Mouse (Mus musculus): ENCODE results near the gene Pcnt. TPM values are rescaled to one million over a fixed set of nuclear protein-coding genes. Genes with fewer than 3 reads are reported as not detected.
A peak's percentile ranks its signal among the peaks of the same experiment; 100 is the strongest.

Gene Pcnt
- 54.9 and 58.5 TPM in 2 replicates for polyA plus RNA-seq (2012; rRNA removed)

DNA sequence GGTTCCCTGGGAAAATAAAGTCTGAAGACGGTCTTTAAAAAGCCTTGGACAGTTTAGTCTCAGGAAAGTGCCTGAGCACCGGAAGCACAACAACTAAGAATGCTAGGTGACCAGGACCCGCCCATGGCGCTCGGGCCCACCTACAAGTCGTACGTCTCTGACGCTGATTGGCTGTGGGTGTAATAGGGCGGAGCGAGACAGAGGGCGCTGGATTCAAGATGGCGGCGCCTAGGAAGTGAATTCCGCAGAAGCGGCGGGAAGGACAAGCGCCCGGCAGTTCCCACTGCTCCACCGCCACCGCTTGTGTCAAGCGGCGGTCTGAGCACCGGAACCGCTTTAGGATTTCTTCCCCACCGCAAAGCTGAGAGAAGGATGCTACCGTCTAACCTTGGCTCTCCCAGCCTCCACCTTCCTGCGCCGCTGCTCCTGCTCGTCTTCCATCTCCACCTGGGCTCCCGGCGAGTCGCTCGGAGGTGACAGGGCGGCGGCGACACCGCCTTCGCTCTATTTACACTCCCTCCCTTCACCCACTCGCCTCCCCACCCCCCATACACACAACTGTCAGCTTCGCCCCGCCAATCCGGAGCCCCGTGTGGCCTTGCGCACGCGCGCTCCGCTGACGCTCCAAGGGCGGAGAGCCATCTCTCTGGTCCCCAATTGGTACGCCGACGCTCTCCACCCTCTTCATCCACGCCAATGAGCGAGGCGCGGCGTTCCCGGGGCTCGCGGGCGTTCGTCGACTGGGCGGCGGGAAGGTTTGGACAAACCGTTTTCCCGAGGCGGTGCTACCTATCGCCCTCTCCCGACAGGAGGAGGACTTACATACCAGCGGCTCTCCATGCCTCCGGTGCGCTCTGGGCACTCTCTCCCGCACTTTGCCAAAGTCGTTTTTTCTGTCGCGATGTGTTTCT, at the start of gene Pcnt:
Gene Pcnt, minus strand, starts transcription at position 609 of the 911 bp plus-strand sequence.
- Histone ChIP-seq H3K4me1 (ENCODE audit: control insufficient read depth, insufficient read depth, low read length) (peaks cover 12% of the 10 kb centered on the region), H3K27me3 (ENCODE audit: control insufficient read depth, insufficient read depth, low read length) (no peaks in the 10 kb centered on the region), H3K27ac (ENCODE audit: control insufficient read depth, insufficient read depth, low read depth, low read length) (peak within 1 kb of the TSS; percentile 99), H3K4me3 (ENCODE audit: control insufficient read depth, low read depth, low read length) (peak within 1 kb of the TSS; percentile 99), H3K36me3 (ENCODE audit: control insufficient read depth, insufficient read depth, low read length) (0 out of 2 replicates have a peak, but pooled peaks cover 3% of the 10 kb centered on the region)
- TF ChIP-seq POLR2A (IDR thresholded peaks at IDR 0.05; ENCODE audit: control insufficient read depth, low read depth, low read length) (peak; percentile 66), CTCF (IDR thresholded peaks at IDR 0.05; ENCODE audit: control insufficient read depth, insufficient read depth, insufficient replicate concordance, low read depth, low read length) (peak; percentile 58; the same call in 1 of the 2 replicates)

DNA sequence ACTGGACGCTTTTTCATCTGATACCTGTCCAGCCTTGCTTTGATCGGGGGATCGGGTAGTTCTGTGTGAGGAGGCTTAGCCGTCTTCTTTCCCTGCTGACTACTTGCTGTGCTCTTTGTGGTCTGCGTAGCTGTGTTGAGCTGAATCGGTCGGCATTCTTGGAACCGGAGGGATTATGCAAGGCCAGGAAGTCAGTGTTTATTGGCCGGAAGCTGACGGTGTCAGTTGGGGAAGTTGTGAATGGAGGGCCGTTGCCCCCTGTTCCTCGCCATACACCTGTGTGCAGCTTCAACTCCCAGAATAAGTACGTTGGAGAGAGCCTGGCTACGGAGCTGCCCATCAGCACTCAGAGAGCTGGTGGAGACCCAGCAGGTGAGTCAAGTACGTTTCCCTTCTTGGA, 46.6 kb upstream of the Pcnt start:
- Histone ChIP-seq H3K27ac (ENCODE audit: control insufficient read depth, insufficient read depth, low read depth, low read length) (no peak overlapping the region), H3K27me3 (ENCODE audit: control insufficient read depth, insufficient read depth, low read length) (no peaks in the 10 kb centered on the region), H3K4me1 (ENCODE audit: control insufficient read depth, insufficient read depth, low read length) (no peaks in the 10 kb centered on the region), H3K4me3 (ENCODE audit: control insufficient read depth, low read depth, low read length) (no peak overlapping the region), H3K36me3 (ENCODE audit: control insufficient read depth, insufficient read depth, low read length) (peaks cover 13% of the 10 kb centered on the region)
- TF ChIP-seq CTCF (IDR thresholded peaks at IDR 0.05; ENCODE audit: control insufficient read depth, insufficient read depth, insufficient replicate concordance, low read depth, low read length): no peak
- no peak for TF ChIP-seq POLR2A (IDR thresholded peaks at IDR 0.05; ENCODE audit: control insufficient read depth, low read depth, low read length)

DNA sequence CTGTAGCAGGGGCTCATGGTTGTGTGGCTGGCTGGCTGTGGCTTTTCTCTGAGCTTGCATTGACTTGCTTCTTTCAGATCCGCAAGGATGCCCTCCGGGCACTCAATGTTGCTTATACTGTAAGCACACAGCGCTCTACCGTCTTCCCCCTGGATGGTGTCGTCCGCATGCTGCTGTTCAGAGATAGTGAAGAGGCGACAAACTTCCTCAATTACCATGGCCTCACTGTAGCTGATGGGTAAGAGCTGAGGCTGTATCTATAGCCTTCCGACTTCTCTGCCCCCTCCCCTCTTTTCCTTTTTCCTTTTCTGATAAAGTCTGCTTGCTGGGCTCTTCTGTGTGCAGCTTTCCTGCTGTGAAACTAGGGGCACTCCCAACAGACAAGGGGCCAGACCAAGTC, 45.7 kb upstream of the Pcnt start:
- Histone ChIP-seq H3K4me3 (ENCODE audit: control insufficient read depth, low read depth, low read length) (no peak overlapping the region), H3K27ac (ENCODE audit: control insufficient read depth, insufficient read depth, low read depth, low read length) (no peak overlapping the region), H3K27me3 (ENCODE audit: control insufficient read depth, insufficient read depth, low read length) (no peaks in the 10 kb centered on the region), H3K4me1 (ENCODE audit: control insufficient read depth, insufficient read depth, low read length) (no peaks in the 10 kb centered on the region), H3K36me3 (ENCODE audit: control insufficient read depth, insufficient read depth, low read length) (peaks cover 14% of the 10 kb centered on the region)
- TF ChIP-seq CTCF (IDR thresholded peaks at IDR 0.05; ENCODE audit: control insufficient read depth, insufficient read depth, insufficient replicate concordance, low read depth, low read length) (no peak), POLR2A (IDR thresholded peaks at IDR 0.05; ENCODE audit: control insufficient read depth, low read depth, low read length) (no peak)

DNA sequence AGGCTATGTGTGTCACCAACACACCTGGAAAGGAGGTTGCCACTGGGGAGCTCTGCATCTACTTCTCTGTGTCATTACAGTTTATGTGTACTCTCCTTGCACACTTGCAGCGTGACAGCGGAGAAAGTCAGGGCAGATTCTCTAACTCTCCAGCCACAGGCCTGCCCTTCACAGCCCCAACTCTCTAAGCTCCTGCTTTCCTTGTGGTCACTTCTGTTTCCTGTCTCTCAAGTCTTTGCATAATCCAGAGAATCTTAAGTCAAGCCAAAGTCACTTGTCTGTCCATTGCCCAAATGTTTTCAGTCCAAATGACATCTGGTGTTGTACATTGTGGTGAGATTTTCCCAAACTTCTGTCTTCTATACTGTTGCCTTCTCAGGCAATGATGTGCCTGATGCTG, 43.7 kb upstream of the Pcnt start:
- H3K4me1 ChIP-seq (ENCODE audit: control insufficient read depth, insufficient read depth, low read length): no peaks in the 10 kb centered on the region
- H3K27me3 ChIP-seq (ENCODE audit: control insufficient read depth, insufficient read depth, low read length): no peaks in the 10 kb centered on the region
- peaks cover 16% of the 10 kb centered on the region for H3K36me3 ChIP-seq (ENCODE audit: control insufficient read depth, insufficient read depth, low read length)
- TF ChIP-seq CTCF (IDR thresholded peaks at IDR 0.05; ENCODE audit: control insufficient read depth, insufficient read depth, insufficient replicate concordance, low read depth, low read length) (no peak), POLR2A (IDR thresholded peaks at IDR 0.05; ENCODE audit: control insufficient read depth, low read depth, low read length) (no peak)
- H3K4me3 ChIP-seq (ENCODE audit: control insufficient read depth, low read depth, low read length): no peak overlapping the region
- no peak overlapping the region for H3K27ac ChIP-seq (ENCODE audit: control insufficient read depth, insufficient read depth, low read depth, low read length)

DNA sequence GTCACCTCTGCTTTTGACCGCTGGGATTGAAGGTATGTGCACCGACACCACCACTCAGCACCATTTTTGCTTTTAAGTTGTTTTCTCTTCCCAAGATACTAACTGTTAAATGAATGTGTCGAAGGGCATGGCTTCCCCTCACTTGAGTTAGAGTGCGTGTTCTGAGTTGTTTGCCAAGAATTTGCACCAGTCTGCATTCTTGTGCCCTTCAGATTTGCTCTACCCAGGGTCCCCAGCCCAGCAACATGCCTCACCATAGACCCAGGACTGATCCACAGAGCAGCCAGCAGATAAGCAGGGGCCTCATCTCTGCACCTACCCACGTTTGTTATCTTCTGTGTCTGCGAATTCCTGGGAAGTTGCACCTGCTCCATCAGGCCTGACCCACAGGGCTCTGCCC, 38.9 kb upstream of the Pcnt start:
- Histone ChIP-seq H3K36me3 (ENCODE audit: control insufficient read depth, insufficient read depth, low read length) (peaks cover 4% of the 10 kb centered on the region), H3K27ac (ENCODE audit: control insufficient read depth, insufficient read depth, low read depth, low read length) (no peak overlapping the region), H3K4me3 (ENCODE audit: control insufficient read depth, low read depth, low read length) (no peak overlapping the region), H3K4me1 (ENCODE audit: control insufficient read depth, insufficient read depth, low read length) (no peaks in the 10 kb centered on the region), H3K27me3 (ENCODE audit: control insufficient read depth, insufficient read depth, low read length) (no peaks in the 10 kb centered on the region)
- no peak for TF ChIP-seq POLR2A (IDR thresholded peaks at IDR 0.05; ENCODE audit: control insufficient read depth, low read depth, low read length)
- TF ChIP-seq CTCF (IDR thresholded peaks at IDR 0.05; ENCODE audit: control insufficient read depth, insufficient read depth, insufficient replicate concordance, low read depth, low read length): no peak

DNA sequence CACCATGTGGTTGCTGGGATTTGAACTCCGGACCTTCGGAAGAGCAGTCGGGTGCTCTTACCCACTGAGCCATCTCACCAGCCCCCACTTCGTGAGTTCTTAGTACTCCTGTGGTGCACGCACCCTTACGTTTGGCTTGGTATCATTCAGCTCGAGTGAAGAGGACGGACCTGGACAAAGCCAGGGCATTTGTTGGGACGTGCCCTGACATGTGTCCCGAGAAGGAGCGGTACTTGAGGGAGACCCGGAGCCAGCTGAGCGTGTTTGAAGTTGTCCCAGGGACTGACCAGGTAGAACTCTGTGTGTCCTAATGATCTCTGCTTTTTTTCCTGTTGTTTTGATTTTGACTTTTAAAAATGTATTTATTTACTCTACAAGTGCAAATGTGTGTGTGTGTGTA, 38.3 kb upstream of the Pcnt start:
- no peaks in the 10 kb centered on the region for H3K4me1 ChIP-seq (ENCODE audit: control insufficient read depth, insufficient read depth, low read length)
- H3K27ac ChIP-seq (ENCODE audit: control insufficient read depth, insufficient read depth, low read depth, low read length): no peak overlapping the region
- no peak for TF ChIP-seq POLR2A (IDR thresholded peaks at IDR 0.05; ENCODE audit: control insufficient read depth, low read depth, low read length)
- TF ChIP-seq CTCF (IDR thresholded peaks at IDR 0.05; ENCODE audit: control insufficient read depth, insufficient read depth, insufficient replicate concordance, low read depth, low read length): no peak
- no peak overlapping the region for H3K4me3 ChIP-seq (ENCODE audit: control insufficient read depth, low read depth, low read length)
- H3K36me3 ChIP-seq (ENCODE audit: control insufficient read depth, insufficient read depth, low read length): peaks cover 4% of the 10 kb centered on the region
- no peaks in the 10 kb centered on the region for H3K27me3 ChIP-seq (ENCODE audit: control insufficient read depth, insufficient read depth, low read length)

DNA sequence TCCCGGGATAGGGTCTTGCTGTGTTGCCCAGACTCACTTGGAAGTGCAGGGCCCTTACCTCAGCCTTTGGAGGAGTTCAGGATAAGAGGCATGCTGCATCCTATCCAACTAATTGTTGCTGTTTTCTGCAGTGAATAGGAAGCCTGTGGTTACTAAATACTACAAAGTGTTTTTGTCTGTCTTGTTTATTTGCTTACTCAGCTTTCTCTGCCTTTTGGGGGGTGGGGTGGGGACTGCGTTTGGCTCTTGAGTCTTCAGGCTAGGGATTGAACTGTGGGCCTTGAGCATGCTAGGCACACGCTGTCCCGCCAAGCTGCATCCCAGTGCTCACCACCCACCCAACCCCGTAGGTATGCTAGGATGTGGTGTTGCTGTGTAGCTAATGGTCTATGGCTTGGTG, 31.2 kb upstream of the Pcnt start:
- no peaks in the 10 kb centered on the region; the same call in 1 of the 2 replicates for H3K36me3 ChIP-seq (ENCODE audit: control insufficient read depth, insufficient read depth, low read length)
- no peak overlapping the region for H3K4me3 ChIP-seq (ENCODE audit: control insufficient read depth, low read depth, low read length)
- H3K27ac ChIP-seq (ENCODE audit: control insufficient read depth, insufficient read depth, low read depth, low read length): no peak overlapping the region
- no peaks in the 10 kb centered on the region; the same call in 1 of the 2 replicates for H3K4me1 ChIP-seq (ENCODE audit: control insufficient read depth, insufficient read depth, low read length)
- TF ChIP-seq POLR2A (IDR thresholded peaks at IDR 0.05; ENCODE audit: control insufficient read depth, low read depth, low read length) (no peak), CTCF (IDR thresholded peaks at IDR 0.05; ENCODE audit: control insufficient read depth, insufficient read depth, insufficient replicate concordance, low read depth, low read length) (no peak)
- H3K27me3 ChIP-seq (ENCODE audit: control insufficient read depth, insufficient read depth, low read length): no peaks in the 10 kb centered on the region

Data from testis, adult 2 months (tissue).